Mouse (Mus musculus): ENCODE measurements around the gene Dock6. TPM values are rescaled to one million over a fixed set of nuclear protein-coding genes. Genes with fewer than 3 reads are reported as not detected.

Dock6 gene
- total RNA-seq, 2 experiments from 2014 or later: 0.67 to 1.6 TPM

GRCm38 (mm10) chr9:21752252-21752792, 100.1 kb downstream of the Dock6 start:
- no peak for ATAC-seq (replicated peaks; ENCODE audit: poor library complexity)

GRCm38 (mm10) chr9:21751347-21751746, 101.1 kb downstream of the Dock6 start:
- ATAC-seq (replicated peaks; ENCODE audit: poor library complexity): no peak

- no peak for ATAC-seq (replicated peaks; ENCODE audit: poor library complexity)
Observed at GRCm38 (mm10) chr9:21750370-21750769, 102.1 kb downstream of the Dock6 start.

Other genes with a start within 250 kb of the Dock6 start
- 58.8 and 63.2 TPM in 2 replicates for gene Smarca4, start 236.5 kb downstream of the Dock6 start, total RNA-seq (2015)
- gene Smarca4, start 236.5 kb downstream of the Dock6 start, total RNA-seq (2017): 64.0 and 71.1 TPM in 2 replicates
- 6.5 and 8.5 TPM in 2 replicates for gene Ldlr, start 129.2 kb downstream of the Dock6 start, total RNA-seq (2015)
- gene Ldlr, start 129.2 kb downstream of the Dock6 start, total RNA-seq (2017): 14.0 and 14.4 TPM in 2 replicates
- gene Spc24, start 92.3 kb downstream of the Dock6 start, total RNA-seq (2015): 43.2 and 50.1 TPM in 2 replicates
- gene Spc24, start 92.3 kb downstream of the Dock6 start, total RNA-seq (2017): 128 and 151 TPM in 2 replicates
- gene Kank2, start 53.9 kb downstream of the Dock6 start, total RNA-seq (2015): 0.72 and 1.2 TPM in 2 replicates
- gene Kank2, start 53.9 kb downstream of the Dock6 start, total RNA-seq (2017): 0.71 and 1.2 TPM in 2 replicates
- gene Angptl8, start 17.1 kb downstream of the Dock6 start, total RNA-seq (2015): 0.22 and 1.8 TPM in 2 replicates
- gene Angptl8, start 17.1 kb downstream of the Dock6 start, total RNA-seq (2017): 4.0 and 4.7 TPM in 2 replicates
- gene Rab3d, start 65.6 kb upstream of the Dock6 start, total RNA-seq (2015): 14.5 and 20.1 TPM in 2 replicates
- gene Rab3d, start 65.6 kb upstream of the Dock6 start, total RNA-seq (2017): 37.3 and 50.6 TPM in 2 replicates
- 0.12 TPM in 1 of 2 replicates, not detected in the other for gene Ccdc159, start 74.8 kb upstream of the Dock6 start, total RNA-seq (2015)
- gene Ccdc159, start 74.8 kb upstream of the Dock6 start, total RNA-seq (2017): 0.08 and 0.41 TPM in 2 replicates
- 49.4 and 60.5 TPM in 2 replicates for gene Tmem205, start 74.9 kb upstream of the Dock6 start, total RNA-seq (2015)
- gene Tmem205, start 74.9 kb upstream of the Dock6 start, total RNA-seq (2017): 19.7 and 22.1 TPM in 2 replicates
- gene Plppr2, start 84.4 kb upstream of the Dock6 start, total RNA-seq (2015): 0.42 TPM in 2 replicates
- 0.21 TPM in 1 of 2 replicates, not detected in the other for gene Plppr2, start 84.4 kb upstream of the Dock6 start, total RNA-seq (2017)
- 8.1 and 9.0 TPM in 2 replicates for gene Swsap1, start 103.1 kb upstream of the Dock6 start, total RNA-seq (2015)
- 4.1 and 5.8 TPM in 2 replicates for gene Swsap1, start 103.1 kb upstream of the Dock6 start, total RNA-seq (2017)
- 3.0 and 6.0 TPM in 2 replicates for gene Epor, start 110.9 kb upstream of the Dock6 start, total RNA-seq (2015)
- 3.8 and 5.0 TPM in 2 replicates for gene Epor, start 110.9 kb upstream of the Dock6 start, total RNA-seq (2017)
- not detected in 2 replicates for gene Rgl3, start 136.8 kb upstream of the Dock6 start, total RNA-seq (2015)
- not detected in 2 replicates for gene Rgl3, start 136.8 kb upstream of the Dock6 start, total RNA-seq (2017)
- gene Ccdc151, start 150.0 kb upstream of the Dock6 start, total RNA-seq (2015): not detected in 2 replicates
- gene Ccdc151, start 150.0 kb upstream of the Dock6 start, total RNA-seq (2017): not detected in 2 replicates
- 50.3 and 51.2 TPM in 2 replicates for gene Prkcsh, start 150.2 kb upstream of the Dock6 start, total RNA-seq (2015)
- gene Prkcsh, start 150.2 kb upstream of the Dock6 start, total RNA-seq (2017): 136 and 146 TPM in 2 replicates
- not detected in 2 replicates for gene Elavl3, start 199.4 kb upstream of the Dock6 start, total RNA-seq (2015)
- not detected in 2 replicates for gene Elavl3, start 199.4 kb upstream of the Dock6 start, total RNA-seq (2017)
- not detected in 2 replicates for gene Gm49318, start 218.6 kb upstream of the Dock6 start, total RNA-seq (2015)
- gene Gm49318, start 218.6 kb upstream of the Dock6 start, total RNA-seq (2017): not detected in 2 replicates
- gene Zfp653, start 218.7 kb upstream of the Dock6 start, total RNA-seq (2015): 4.9 and 7.1 TPM in 2 replicates
- gene Zfp653, start 218.7 kb upstream of the Dock6 start, total RNA-seq (2017): 8.0 and 11.9 TPM in 2 replicates
- gene Ecsit, start 232.8 kb upstream of the Dock6 start, total RNA-seq (2015): 10.1 and 12.0 TPM in 2 replicates
- gene Ecsit, start 232.8 kb upstream of the Dock6 start, total RNA-seq (2017): 20.8 and 24.0 TPM in 2 replicates
- not detected in 2 replicates for gene Cnn1, start 246.6 kb upstream of the Dock6 start, total RNA-seq (2015)
- gene Cnn1, start 246.6 kb upstream of the Dock6 start, total RNA-seq (2017): not detected in 2 replicates